Mouse (Mus musculus) heart, postnatal 0 days (tissue): ENCODE results near the gene Ddx3x. TPM values are rescaled to one million over a fixed set of nuclear protein-coding genes. Genes with fewer than 3 reads are reported as not detected.
"Not testable (repeated sequence)": the region's sequence is repeated elsewhere in the genome, so short reads cannot be mapped to it uniquely, and the experiment has no call there.

Source experiments
- ATAC-seq: fragments of 200-750 bp; cut with Nextera tagmentation; 2 replicates; pipeline ENCODE4 v1.8.0; 2017; ENCODE audit warnings: low read depth, moderate number of reproducible peaks, moderate library complexity; ENCODE audit not compliant: insufficient read depth
- DNase-seq: peaks from one replicate; pipeline ENCODE4 v3.0.0-alpha.2; 2016; ENCODE audit warnings: low spot score
- H3K27ac ChIP-seq: fragments of 300-500 bp; sonication (generic); 2 replicates; pipeline ENCODE4 v1.5.1; 2014; ENCODE audit warnings: low read depth, mild to moderate bottlenecking
- H3K27me3 ChIP-seq: fragments of 300-500 bp; sonication (generic); 2 replicates; pipeline ENCODE4 v1.6.1; 2014; ENCODE audit warnings: low read length, mixed read lengths; ENCODE audit not compliant: control insufficient read depth, insufficient read depth
- H3K36me3 ChIP-seq: fragments of 300-500 bp; sonication (generic); replicated peaks from 2 replicates; pipeline ENCODE4 v1.6.1; 2014; ENCODE audit warnings: low read length, mixed read lengths; ENCODE audit not compliant: control insufficient read depth, insufficient read depth
- H3K4me1 ChIP-seq: fragments of 300-500 bp; sonication (generic); 2 replicates; pipeline ENCODE4 v1.6.1; 2014; ENCODE audit warnings: antibody characterized with exemption; ENCODE audit not compliant: control insufficient read depth, insufficient read depth
- H3K4me2 ChIP-seq: fragments of 300-500 bp; sonication (generic); 2 replicates; pipeline ENCODE4 v1.6.1; 2014; ENCODE audit warnings: low read depth, mild to moderate bottlenecking, low read length, moderate library complexity
- H3K4me3 ChIP-seq: fragments of 300-500 bp; sonication (generic); 2 replicates; pipeline ENCODE4 v1.5.1; 2014; ENCODE audit warnings: low read depth, low read length
- H3K9ac ChIP-seq: fragments of 300-500 bp; sonication (generic); replicated peaks from 2 replicates; pipeline ENCODE4 v1.6.1; 2014; ENCODE audit warnings: low read depth, low read length, mixed read lengths
- H3K9me3 ChIP-seq: fragments of 300-500 bp; sonication (generic); replicated peaks from 2 replicates; pipeline ENCODE4 v1.6.1; 2016; ENCODE audit warnings: low read length; ENCODE audit not compliant: control insufficient read depth
- CTCF ChIP-seq: IDR thresholded peaks from 2 replicates; pipeline ENCODE4 v1.5.1; 2016; ENCODE audit warnings: antibody characterized with exemption, control low read depth, low read depth
- EP300 ChIP-seq: IDR thresholded peaks from 2 replicates; pipeline ENCODE4 v1.6.1; 2016; ENCODE audit warnings: antibody characterized with exemption, low read depth
- WGBS: fragments of 180-500 bp; shearing (Covaris S2); extraction: QIAGEN DNeasy Blood & Tissue Kit; methylation state at CpG from one replicate; pipeline ENCODE4 v1.1.7; 2014; 5-methylcytosine and 5-hydroxymethylcytosine counted together
- polyA plus RNA-seq: library from polyadenylated mRNA; unstranded; fragments of >200 nt; fragmentation: Nextera tagmentation; extraction: Ambion mirVana; gene quantifications from 2 replicates; pipeline ENCODE4 v1.2.1, GENCODE M21; 2015
- total RNA-seq: library from RNA; depleted of rRNA; stranded (reverse); fragments of >200 nt; gene quantifications from 2 replicates; pipeline ENCODE4 v1.2.3, GENCODE M21; 2014; ENCODE audit warnings: low replicate concordance

Gene Ddx3x
- total and polyA plus RNA-seq, 2 experiments from 2014 or later, result 61.2 to 65.9 TPM

GRCm38 (mm10) chrX:13281329-13282088 is 739 bp downstream of the Ddx3x start:
- Histone ChIP-seq H3K4me2 (peak overlapping the region; percentile 59), H3K4me1 (peaks cover 3% of the 10 kb centered on the region; the same call in 1 of the 2 replicates), H3K27ac (peak overlapping the region; percentile 100), H3K4me3 (peak overlapping the region; percentile 99), H3K9me3 (no peaks in the 10 kb centered on the region), H3K36me3 (peaks cover 18% of the 10 kb centered on the region; the same call in 1 of the 2 replicates), H3K9ac (peak overlapping the region; percentile 99), H3K27me3 (no peaks in the 10 kb centered on the region)
- TF ChIP-seq EP300 (no peak), CTCF (no peak)
- WGBS, result 0% methylated on average over 30 of the region's 89 CpGs
- DNase-seq (peak; percentile 52), ATAC-seq (peak; percentile 72)

- Histone ChIP-seq H3K4me1 (peaks cover 3% of the 10 kb centered on the region; the same call in 1 of the 2 replicates), H3K9me3 (no peaks in the 10 kb centered on the region), H3K4me2 (peak overlapping the region; percentile 59), H3K9ac (peak overlapping the region; percentile 99), H3K27ac (peak overlapping the region; percentile 100), H3K4me3 (peak overlapping the region; percentile 99), H3K36me3 (peaks cover 22% of the 10 kb centered on the region), H3K27me3 (no peaks in the 10 kb centered on the region)
- DNase-seq (no peak), ATAC-seq (no peak)
- TF ChIP-seq CTCF (no peak), EP300 (no peak)
- WGBS, result 14% methylated on average over 16 of the region's 16 CpGs
Measured at GRCm38 (mm10) chrX:13282089-13282850, 1.5 kb downstream of the Ddx3x start.

GRCm38 (mm10) chrX:13285772-13286171 is 5.0 kb downstream of the Ddx3x start:
- Histone ChIP-seq H3K27me3 (no peaks in the 10 kb centered on the region), H3K27ac (no peak overlapping the region), H3K9me3 (no peaks in the 10 kb centered on the region), H3K4me2 (no peak overlapping the region), H3K4me1 (peaks cover 3% of the 10 kb centered on the region; the same call in 1 of the 2 replicates), H3K4me3 (no peak overlapping the region), H3K36me3 (peaks cover 53% of the 10 kb centered on the region), H3K9ac (no peak overlapping the region)
- ATAC-seq (no peak), DNase-seq (no peak)
- no peak for TF ChIP-seq EP300
- no peak for TF ChIP-seq CTCF
- WGBS, result 67% methylated on average over 4 of the region's 4 CpGs

GRCm38 (mm10) chrX:13294505-13295228 is 13.9 kb downstream of the Ddx3x start:
- no peak for ATAC-seq
- Histone ChIP-seq H3K27me3 (no peaks in the 10 kb centered on the region), H3K4me2 (no peak overlapping the region), H3K27ac (no peak overlapping the region), H3K36me3 (peaks cover 25% of the 10 kb centered on the region), H3K4me1 (no peaks in the 10 kb centered on the region), H3K4me3 (no peak overlapping the region), H3K9ac (no peak overlapping the region), H3K9me3 (no peaks in the 10 kb centered on the region)
- 59% methylated on average over 6 of the region's 6 CpGs for WGBS
- DNase-seq, result no peak
- no peak for TF ChIP-seq CTCF
- no peak for TF ChIP-seq EP300

- Histone ChIP-seq H3K27me3 (no peaks in the 10 kb centered on the region), H3K9ac (no peak overlapping the region), H3K4me1 (no peaks in the 10 kb centered on the region), H3K9me3 (no peaks in the 10 kb centered on the region), H3K4me3 (no peak overlapping the region), H3K36me3 (peaks cover 21% of the 10 kb centered on the region), H3K4me2 (no peak overlapping the region), H3K27ac (no peak overlapping the region)
- no peak for TF ChIP-seq CTCF
- no peak for TF ChIP-seq EP300
- DNase-seq (no peak), ATAC-seq (no peak)
Measured at GRCm38 (mm10) chrX:13295229-13295571, 14.4 kb downstream of the Ddx3x start.

- not testable (repeated sequence) for DNase-seq
- WGBS, result 30% methylated on average over 4 of the region's 4 CpGs
Measured at GRCm38 (mm10) chrX:13296241-13296640, 15.5 kb downstream of the Ddx3x start.

More at GRCm38 (mm10) chrX:13296241-13296640, 15.5 kb downstream of the Ddx3x start:
- not testable (repeated sequence) for H3K4me1 ChIP-seq, H3K9ac ChIP-seq, H3K9me3 ChIP-seq, H3K4me2 ChIP-seq, ATAC-seq, H3K27me3 ChIP-seq, H3K27ac ChIP-seq, H3K4me3 ChIP-seq
- peaks cover 11% of the 10 kb centered on the region for H3K36me3 ChIP-seq
